Mouse (Mus musculus): ENCODE results near the gene Cdcp2. TPM values are rescaled to one million over a fixed set of nuclear protein-coding genes. Genes with fewer than 3 reads are reported as not detected.

Cdcp2 gene
- polyA plus RNA-seq, 2 experiments from 2014 or later, result not detected

DNA sequence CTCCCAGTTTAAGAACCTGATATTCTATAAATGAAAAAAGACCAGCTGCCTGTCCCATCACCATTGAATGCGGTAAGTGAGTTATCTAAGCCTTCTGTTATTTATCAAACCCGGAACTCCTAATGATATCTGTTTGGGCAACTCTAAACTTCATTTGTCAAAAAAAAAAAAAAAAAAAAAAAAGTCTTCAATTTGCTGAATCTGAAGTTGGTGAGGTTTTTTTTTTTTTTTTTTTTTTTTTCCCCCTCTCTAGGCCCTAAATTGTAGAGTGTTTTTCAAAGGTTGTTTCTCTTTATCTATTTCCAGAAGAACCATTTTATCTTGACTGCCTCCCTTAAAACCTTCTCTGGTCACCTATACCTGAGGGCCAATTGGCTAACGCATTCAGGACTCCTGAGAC lies 38.2 kb downstream of the Cdcp2 start:
- no peak for ATAC-seq

DNA sequence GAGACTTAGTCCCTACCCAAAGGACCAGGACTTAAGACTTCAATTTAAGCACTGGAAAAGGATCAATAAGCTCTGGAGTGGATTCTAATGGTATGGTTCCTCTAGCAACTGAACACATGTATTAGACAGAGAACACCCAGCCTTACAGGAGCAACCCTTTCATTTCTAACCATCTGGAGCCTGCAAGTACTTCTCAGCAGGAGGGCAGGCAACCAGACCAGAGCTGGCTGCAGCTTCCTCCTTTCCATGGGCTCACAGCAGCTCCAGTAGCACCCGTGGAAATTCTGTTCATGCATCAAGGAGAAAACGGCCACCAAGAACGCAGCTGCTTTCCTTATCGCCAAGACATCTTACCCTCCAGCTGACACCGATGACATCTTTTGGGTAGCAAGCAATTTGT lies 39.0 kb downstream of the Cdcp2 start:
- no peak for ATAC-seq

GRCm38 (mm10) chr4:107136531-107136930 lies 39.8 kb downstream of the Cdcp2 start:
- ATAC-seq, result no peak

DNA sequence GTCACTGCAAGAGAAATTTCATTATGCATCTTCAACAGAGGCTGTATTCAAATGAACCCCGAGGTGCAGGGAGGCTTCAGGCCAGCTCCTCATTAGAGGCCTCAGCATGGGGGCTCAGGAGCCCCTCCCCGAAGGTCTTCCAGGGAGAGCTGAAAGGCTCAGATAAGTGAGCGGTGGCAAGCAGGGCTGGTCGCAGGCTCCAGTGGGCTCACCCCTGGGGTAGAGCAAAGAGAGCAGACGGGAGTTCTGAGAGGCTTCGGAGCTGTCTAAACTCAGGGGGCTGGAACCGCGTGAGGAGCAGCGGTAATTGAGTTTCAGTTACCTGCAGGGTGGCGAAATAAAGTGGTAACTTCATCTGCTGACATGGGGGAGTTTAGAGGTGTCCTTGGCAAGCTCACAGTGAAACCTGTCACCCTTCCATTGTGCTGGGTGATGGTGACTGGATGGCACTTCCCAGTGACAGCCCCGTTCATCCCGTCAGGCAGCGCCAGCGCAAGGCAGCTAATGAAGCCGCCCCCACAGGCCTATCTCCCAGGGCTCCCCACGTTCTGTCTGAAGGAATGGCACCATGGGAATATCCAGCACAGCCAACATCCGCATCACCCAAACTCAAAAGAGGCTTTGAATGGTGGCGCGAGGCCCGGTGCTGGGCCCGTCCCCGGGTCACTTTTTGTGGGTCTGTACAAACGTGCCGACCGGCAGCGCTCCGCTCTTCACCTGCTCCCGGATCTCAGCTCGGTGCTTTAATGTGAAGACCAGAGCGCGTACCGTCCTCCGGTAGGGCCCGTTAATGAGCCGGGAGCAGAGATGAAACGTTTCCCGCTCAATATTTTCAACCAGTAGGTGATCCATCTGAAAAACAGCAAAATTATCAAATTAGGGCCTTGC lies 42.5 kb downstream of the Cdcp2 start:
- ATAC-seq, result no peak

GRCm38 (mm10) chr4:107139836-107140631 lies 43.3 kb downstream of the Cdcp2 start:
- ATAC-seq, result no peak

DNA sequence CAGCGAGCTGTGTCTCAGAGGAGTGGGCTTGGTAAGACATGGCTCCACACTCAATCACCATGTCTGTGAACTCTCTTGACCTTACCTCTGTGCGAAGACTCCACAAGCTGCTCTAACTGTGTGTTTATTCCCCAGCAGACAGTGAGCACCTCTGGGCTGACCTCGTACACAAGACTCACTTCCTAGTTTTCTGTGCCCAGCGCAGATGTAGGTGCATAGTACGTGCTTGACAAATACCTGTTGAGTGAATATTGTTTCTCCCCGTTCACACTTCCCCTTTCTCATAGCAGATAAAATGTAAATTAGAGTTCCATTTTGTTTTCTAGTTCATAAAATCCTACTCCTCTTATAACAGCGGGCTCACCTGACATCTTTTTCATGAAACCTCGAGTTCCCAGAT lies 46.8 kb downstream of the Cdcp2 start:
- no peak for ATAC-seq

GRCm38 (mm10) chr4:107150991-107151390 lies 54.3 kb downstream of the Cdcp2 start:
- no peak for ATAC-seq

GRCm38 (mm10) chr4:107152571-107152970 lies 55.9 kb downstream of the Cdcp2 start:
- ATAC-seq, result no peak

DNA sequence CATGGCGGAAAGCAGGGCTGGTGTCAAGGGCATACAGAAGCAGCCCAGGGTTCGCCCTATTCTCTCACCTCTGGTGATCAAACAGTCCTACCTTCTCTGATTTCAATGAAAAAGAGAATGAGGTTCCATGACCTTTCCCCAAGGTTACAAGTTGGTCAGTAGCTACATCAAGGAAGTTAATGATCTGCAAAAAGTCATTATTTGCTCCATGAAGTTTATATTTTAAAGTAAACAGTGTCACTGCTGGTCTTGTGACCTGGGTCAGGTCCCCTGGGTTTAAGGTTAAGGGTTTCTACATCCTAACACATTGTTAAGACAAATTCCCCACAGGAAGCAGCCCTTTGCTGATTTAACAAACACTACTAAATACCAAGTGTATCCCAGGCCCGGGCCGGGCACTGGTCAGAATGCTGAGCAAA lies 60.3 kb downstream of the Cdcp2 start:
- ATAC-seq, result no peak

- ATAC-seq, result no peak
These were observed 62.6 kb downstream of the Cdcp2 start for GRCm38 (mm10) chr4:107159166-107159773.

DNA sequence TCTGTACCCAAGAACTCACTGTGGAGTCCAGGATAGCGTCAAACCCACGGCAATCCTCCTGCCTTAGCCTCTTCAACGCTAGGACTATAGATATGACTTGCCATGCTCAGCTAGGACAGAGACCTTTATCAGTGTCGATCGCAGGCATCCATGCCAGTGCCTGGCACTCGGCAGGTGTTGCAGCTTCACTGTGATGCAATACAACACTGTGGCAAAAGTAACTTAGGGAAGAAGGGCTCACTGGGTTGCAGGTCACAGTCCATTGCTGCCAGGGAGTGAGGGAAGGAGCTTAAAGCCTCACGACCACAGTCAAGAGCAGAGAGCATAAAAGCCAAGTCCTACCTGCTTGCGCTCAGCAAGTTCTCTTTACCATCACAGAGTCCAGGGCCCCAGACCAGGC lies 63.5 kb downstream of the Cdcp2 start:
- no peak for ATAC-seq

Other genes starting within 250 kb of the Cdcp2 start
- gene Ssbp3, start 186.2 kb upstream of the Cdcp2 start, polyA plus RNA-seq (2017; shearing (Covaris generic)), result 10 to 100 TPM; 42.9 to 48.0 TPM
- gene Mrpl37, start 30.0 kb upstream of the Cdcp2 start, polyA plus RNA-seq (2017; shearing (Covaris generic)), result 10 to 100 TPM; 36.0 to 43.2 TPM
- 1 to 10 TPM; 6.1 to 8.5 TPM for gene Cyb5rl, start 29.9 kb upstream of the Cdcp2 start, polyA plus RNA-seq (2017; shearing (Covaris generic))
- gene Tmem59, start 81.5 kb downstream of the Cdcp2 start, polyA plus RNA-seq (2017; shearing (Covaris generic)), result 100 to 1,000 TPM; 376 to 381 TPM
- 10 to 100 TPM in 1 of 2 experiments, 1 to 10 TPM in 1; 9.8 to 20.5 TPM for gene Tceanc2, start 82.2 kb downstream of the Cdcp2 start, polyA plus RNA-seq (2017; shearing (Covaris generic))
- gene Ldlrad1, start 112.3 kb downstream of the Cdcp2 start, polyA plus RNA-seq (2017; shearing (Covaris generic)), result under 1 TPM; 0.30 to 0.47 TPM
- gene Lrrc42, start 156.6 kb downstream of the Cdcp2 start, polyA plus RNA-seq (2017; shearing (Covaris generic)), result 10 to 100 TPM; 22.5 to 24.6 TPM
- 10 to 100 TPM; 27.9 to 34.0 TPM for gene Hspb11, start 156.7 kb downstream of the Cdcp2 start, polyA plus RNA-seq (2017; shearing (Covaris generic))
- gene Dio1, start 210.3 kb downstream of the Cdcp2 start, polyA plus RNA-seq (2017; shearing (Covaris generic)), result not detected
- 100 to 1,000 TPM in 1 of 2 experiments, 10 to 100 TPM in 1; 91.4 to 105 TPM for gene Yipf1, start 217.5 kb downstream of the Cdcp2 start, polyA plus RNA-seq (2017; shearing (Covaris generic))

Measured in activated CD4-positive, CD25-positive, alpha-beta regulatory T cell, adult 4 months (primary cell).